Mouse (Mus musculus): ENCODE measurements around the gene Gm42688. TPM values are rescaled to one million over a fixed set of nuclear protein-coding genes. Genes with fewer than 3 reads are reported as not detected.

The Gm42688 gene
- polyA plus RNA-seq, 1 experiment from 2014 or later: 2.9 TPM

GRCm38 (mm10) chr6:83134951-83135513 lies 33.6 kb downstream of the Gm42688 start, which contains the start of gene Rtkn:
Gene Rtkn, plus strand, starts transcription at chr6:83135463.
- peak within 1 kb of the TSS; percentile 91 for H3K4me2 ChIP-seq
- H3K27ac ChIP-seq (ENCODE audit: low read depth): peak within 1 kb of the TSS; percentile 100
- DNase-seq (no peak), ATAC-seq (ENCODE audit: insufficient read depth) (no peak)
- H3K9ac ChIP-seq: peak within 1 kb of the TSS; percentile 93
- peak within 1 kb of the TSS; percentile 61 for H3K4me3 ChIP-seq (ENCODE audit: low read depth, low read length)
- no peak for TF ChIP-seq CTCF (IDR thresholded peaks at IDR 0.05; ENCODE audit: low read depth)
- H3K36me3 ChIP-seq (ENCODE audit: insufficient read depth): peaks cover 3% of the 10 kb centered on the region; the same call in 1 of the 2 replicates
- H3K27me3 ChIP-seq (ENCODE audit: insufficient read depth, low read length): no peaks in the 10 kb centered on the region
- H3K9me3 ChIP-seq (ENCODE audit: low read depth, low read length): no peaks in the 10 kb centered on the region
- 58% methylated on average over 7 of the region's 7 CpGs for WGBS
- peaks cover 23% of the 10 kb centered on the region for H3K4me1 ChIP-seq (ENCODE audit: insufficient read depth)

DNA sequence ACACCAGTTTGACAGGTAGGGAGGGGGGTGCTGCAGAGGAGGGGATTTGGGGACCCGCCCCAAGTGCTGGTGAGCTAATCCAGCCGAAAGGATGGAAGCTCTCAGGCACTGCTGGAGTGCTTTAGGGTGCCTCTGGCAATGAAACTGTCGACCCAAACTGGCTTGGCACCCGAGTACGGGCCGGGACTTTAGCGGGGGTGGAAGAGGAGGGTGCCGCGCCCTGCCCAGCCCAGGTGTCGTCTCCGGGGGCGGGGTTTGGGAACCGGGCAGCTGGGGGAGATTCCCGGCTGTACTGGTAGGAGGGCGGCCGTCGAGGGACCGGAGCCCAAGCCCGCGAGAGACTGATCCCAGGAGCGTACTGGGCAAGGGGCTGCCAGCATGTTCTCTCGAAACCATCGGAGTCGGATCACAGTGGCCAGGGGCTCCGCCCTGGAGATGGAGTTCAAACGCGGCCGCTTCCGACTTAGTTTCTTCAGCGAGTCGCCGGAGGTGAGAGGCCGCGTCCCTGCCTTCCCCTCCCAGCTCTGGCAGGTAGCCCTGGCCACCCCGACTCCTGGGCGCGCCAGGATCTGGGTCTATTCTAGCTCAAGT lies 34.2 kb downstream of the Gm42688 start:
- H3K9ac ChIP-seq: peak overlapping the region; percentile 93
- H3K4me3 ChIP-seq (ENCODE audit: low read depth, low read length): peak overlapping the region; percentile 61
- H3K36me3 ChIP-seq (ENCODE audit: insufficient read depth): peaks cover 6% of the 10 kb centered on the region; the same call in 1 of the 2 replicates
- WGBS: 6% methylated on average over 37 of the region's 37 CpGs
- H3K27me3 ChIP-seq (ENCODE audit: insufficient read depth, low read length): no peaks in the 10 kb centered on the region
- H3K4me2 ChIP-seq: peak overlapping the region; percentile 91
- DNase-seq (peak; percentile 55), ATAC-seq (ENCODE audit: insufficient read depth) (no peak)
- H3K4me1 ChIP-seq (ENCODE audit: insufficient read depth): peaks cover 23% of the 10 kb centered on the region
- no peaks in the 10 kb centered on the region for H3K9me3 ChIP-seq (ENCODE audit: low read depth, low read length)
- no peak for TF ChIP-seq CTCF (IDR thresholded peaks at IDR 0.05; ENCODE audit: low read depth)
- peak overlapping the region; percentile 100 for H3K27ac ChIP-seq (ENCODE audit: low read depth)

- 12% methylated on average over 5 of the region's 5 CpGs for WGBS
- ATAC-seq (ENCODE audit: insufficient read depth): peak; percentile 7; the same call in 1 of the 2 replicates
- DNase-seq: no peak
Measured at GRCm38 (mm10) chr6:83136291-83136880, 35.0 kb downstream of the Gm42688 start.

DNA sequence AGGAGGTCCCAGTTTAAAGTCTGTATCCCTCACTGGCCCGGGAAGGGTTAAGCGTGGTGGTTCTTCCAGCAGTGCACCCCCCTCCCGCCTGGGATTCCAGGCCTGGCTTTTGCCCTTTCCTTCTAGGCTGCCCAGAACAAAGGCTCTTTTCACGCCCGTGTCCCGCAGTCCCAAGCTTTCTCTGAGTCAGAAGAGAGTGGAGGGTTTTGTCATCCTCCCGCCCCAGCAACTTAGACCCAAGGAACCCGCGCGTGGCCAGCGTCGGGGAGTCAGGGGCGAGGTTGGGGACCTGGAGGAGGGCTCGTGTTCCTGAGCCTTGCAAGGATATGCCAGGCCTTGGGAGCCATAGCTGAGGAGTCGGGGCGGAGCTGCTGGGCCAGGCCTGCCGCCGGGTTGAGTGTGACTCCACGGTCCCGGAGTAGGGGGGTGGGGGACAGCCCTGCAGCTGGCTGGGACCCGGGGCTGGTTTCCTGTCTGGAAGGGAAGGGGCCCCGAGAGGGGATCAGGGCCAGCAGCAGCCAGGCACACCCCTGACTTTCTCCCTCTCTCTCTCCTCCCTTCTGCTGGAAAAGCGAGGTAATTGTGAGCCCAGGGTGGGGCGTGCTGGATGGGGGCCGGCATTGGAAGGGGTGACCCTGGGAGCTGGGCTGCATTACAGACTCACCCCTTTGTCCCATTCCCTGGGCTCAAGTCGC lies 35.6 kb downstream of the Gm42688 start:
- Histone ChIP-seq H3K4me1 (ENCODE audit: insufficient read depth) (peaks cover 23% of the 10 kb centered on the region), H3K27ac (ENCODE audit: low read depth) (peak overlapping the region; percentile 100), H3K4me3 (ENCODE audit: low read depth, low read length) (peak overlapping the region; percentile 61), H3K9me3 (ENCODE audit: low read depth, low read length) (no peaks in the 10 kb centered on the region), H3K9ac (peak overlapping the region; percentile 93), H3K36me3 (ENCODE audit: insufficient read depth) (peaks cover 6% of the 10 kb centered on the region; the same call in 1 of the 2 replicates), H3K27me3 (ENCODE audit: insufficient read depth, low read length) (no peaks in the 10 kb centered on the region), H3K4me2 (peak overlapping the region; percentile 91)
- WGBS: under 1% methylated on average over 26 of the region's 26 CpGs
- peak; percentile 88 for ATAC-seq (ENCODE audit: insufficient read depth)
- peak; percentile 86 for DNase-seq
- TF ChIP-seq CTCF (IDR thresholded peaks at IDR 0.05; ENCODE audit: low read depth): no peak

More at GRCm38 (mm10) chr6:83136291-83136880, 35.0 kb downstream of the Gm42688 start:
- no peaks in the 10 kb centered on the region for H3K27me3 ChIP-seq (ENCODE audit: insufficient read depth, low read length)
- peak overlapping the region; percentile 93 for H3K9ac ChIP-seq
- H3K4me2 ChIP-seq: peak overlapping the region; percentile 91
- no peaks in the 10 kb centered on the region for H3K9me3 ChIP-seq (ENCODE audit: low read depth, low read length)
- no peak for TF ChIP-seq CTCF (IDR thresholded peaks at IDR 0.05; ENCODE audit: low read depth)
- H3K4me3 ChIP-seq (ENCODE audit: low read depth, low read length): peak overlapping the region; percentile 61
- peaks cover 6% of the 10 kb centered on the region; the same call in 1 of the 2 replicates for H3K36me3 ChIP-seq (ENCODE audit: insufficient read depth)
- H3K4me1 ChIP-seq (ENCODE audit: insufficient read depth): peaks cover 21% of the 10 kb centered on the region
- peak overlapping the region; percentile 100 for H3K27ac ChIP-seq (ENCODE audit: low read depth)

- TF ChIP-seq CTCF (IDR thresholded peaks at IDR 0.05; ENCODE audit: low read depth): no peak
- Histone ChIP-seq H3K4me1 (ENCODE audit: insufficient read depth) (peaks cover 28% of the 10 kb centered on the region), H3K27ac (ENCODE audit: low read depth) (peak overlapping the region; percentile 100)
Measured at GRCm38 (mm10) chr6:83137576-83137950, 36.1 kb downstream of the Gm42688 start.

DNA sequence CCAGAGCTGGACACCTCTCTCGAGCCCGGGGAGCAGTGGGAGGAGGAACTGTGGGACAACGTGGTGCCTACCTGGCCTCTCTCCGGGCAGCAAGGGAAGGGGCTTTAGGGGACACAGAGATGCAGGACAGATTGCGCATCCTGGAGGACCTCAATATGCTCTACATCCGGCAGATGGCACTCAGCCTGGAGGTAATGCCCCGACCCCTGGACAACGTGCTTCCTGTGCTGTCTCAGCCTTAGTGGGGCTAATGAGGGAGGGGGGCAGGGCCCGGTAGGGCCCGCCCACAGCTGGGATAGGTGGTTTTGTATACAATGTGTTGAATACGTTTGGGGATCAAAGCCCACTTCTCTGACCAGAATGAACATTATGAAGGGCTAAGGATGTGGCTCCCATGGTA lies 36.6 kb downstream of the Gm42688 start:
- peak overlapping the region; percentile 100 for H3K27ac ChIP-seq (ENCODE audit: low read depth)
- peak overlapping the region; percentile 91 for H3K4me2 ChIP-seq
- H3K9ac ChIP-seq: peak overlapping the region; percentile 93
- peak overlapping the region; percentile 61 for H3K4me3 ChIP-seq (ENCODE audit: low read depth, low read length)
- under 1% methylated on average over 11 of the region's 11 CpGs for WGBS
- H3K27me3 ChIP-seq (ENCODE audit: insufficient read depth, low read length): no peaks in the 10 kb centered on the region
- no peak for TF ChIP-seq CTCF (IDR thresholded peaks at IDR 0.05; ENCODE audit: low read depth)
- peak; percentile 32 for ATAC-seq (ENCODE audit: insufficient read depth)
- H3K9me3 ChIP-seq (ENCODE audit: low read depth, low read length): no peaks in the 10 kb centered on the region
- H3K4me1 ChIP-seq (ENCODE audit: insufficient read depth): peaks cover 28% of the 10 kb centered on the region
- DNase-seq: peak; percentile 76
- H3K36me3 ChIP-seq (ENCODE audit: insufficient read depth): peaks cover 9% of the 10 kb centered on the region; the same call in 1 of the 2 replicates

More at GRCm38 (mm10) chr6:83137576-83137950, 36.1 kb downstream of the Gm42688 start:
- H3K4me2 ChIP-seq: peak overlapping the region; percentile 91
- ATAC-seq (ENCODE audit: insufficient read depth) (peak; percentile 90), DNase-seq (peak; percentile 96)
- under 1% methylated on average over 12 of the region's 12 CpGs for WGBS
- H3K4me3 ChIP-seq (ENCODE audit: low read depth, low read length): peak overlapping the region; percentile 61
- H3K9ac ChIP-seq: peak overlapping the region; percentile 93
- H3K27me3 ChIP-seq (ENCODE audit: insufficient read depth, low read length): no peaks in the 10 kb centered on the region
- no peaks in the 10 kb centered on the region for H3K9me3 ChIP-seq (ENCODE audit: low read depth, low read length)
- peaks cover 6% of the 10 kb centered on the region; the same call in 1 of the 2 replicates for H3K36me3 ChIP-seq (ENCODE audit: insufficient read depth)
